Comparison of ENCODE assay signal across 9 mouse cellular contexts in the genomic region with DNA sequence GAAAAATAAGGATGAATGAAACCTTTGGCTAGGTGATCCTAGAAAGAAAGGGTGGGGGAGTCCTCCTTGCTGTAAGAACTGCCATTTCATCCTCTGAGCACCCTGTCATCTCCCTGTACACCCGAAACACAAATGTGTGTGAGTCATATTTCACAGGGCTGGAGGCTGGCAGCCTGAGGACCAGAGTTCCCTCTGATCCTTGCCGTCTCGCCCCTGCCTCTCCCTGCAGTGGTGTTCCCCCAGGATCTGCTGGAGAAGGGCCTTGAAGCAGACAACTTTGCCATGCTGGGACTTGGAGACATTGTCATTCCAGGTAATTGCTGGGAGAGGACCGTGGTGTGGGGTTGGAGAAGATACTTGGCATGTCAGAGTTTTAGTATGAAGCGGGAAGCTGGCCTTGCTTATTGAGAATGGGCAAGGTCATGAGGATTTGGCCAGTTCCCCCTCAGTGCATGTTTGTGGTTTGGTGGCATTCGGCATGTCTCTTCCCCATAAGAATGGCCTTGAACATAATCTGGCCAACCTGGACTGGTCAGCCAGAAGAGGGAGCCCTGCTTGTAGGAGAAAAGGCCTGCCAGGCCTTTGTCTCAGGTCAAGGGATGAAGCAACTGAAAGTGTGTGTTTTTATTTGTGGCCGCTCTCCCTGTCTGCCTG. TPM values are rescaled to one million over a fixed set of nuclear protein-coding genes. Genes with fewer than 3 reads are reported as not detected.
DNase-seq lines count a peak whose midpoint lies in the region; ATAC-seq and TF ChIP-seq lines count a peak whose summit lies in the region.
"Had no signal": no experiment of that assay in that cellular context is flagged by ENCODE, and none has a peak within 500 bp of the region (broad histone marks: within the 10 kb centered on the region; RNA-seq: fewer than 3 reads in every experiment).

No protein-coding gene starts in this region.

- no peaks in the 10 kb centered on the region for H3K27me3 ChIP-seq in heart, postnatal 0 days (ENCODE audit: control insufficient read depth, insufficient read depth, low read length)
- H3K27me3 ChIP-seq in forebrain, postnatal 0 days (ENCODE audit: insufficient read depth, low read length): no peaks in the 10 kb centered on the region
- H3K27me3 ChIP-seq: heart, embryonic 15.5 days had no signal

- no peak overlapping the region for H3K4me2 ChIP-seq in heart, postnatal 0 days (ENCODE audit: low read depth, low read length)
- no peak overlapping the region for H3K4me2 ChIP-seq in forebrain, postnatal 0 days (ENCODE audit: low read depth)
- H3K4me2 ChIP-seq: heart, embryonic 15.5 days had no signal

- H3K36me3 ChIP-seq in heart, postnatal 0 days (replicated peaks; ENCODE audit: control insufficient read depth, insufficient read depth, low read length): peaks cover 50% of the 10 kb centered on the region
- peaks cover 57% of the 10 kb centered on the region for H3K36me3 ChIP-seq in forebrain, postnatal 0 days (ENCODE audit: insufficient read depth)

- intact Hi-C loops in heart, postnatal 36 days (cut with DNase I): loop anchor here (1.0 kb wide), 1 partner anchor 51 kb away; no protein-coding TSS in a partner anchor
- intact Hi-C loops in left cerebral cortex, postnatal 14 days (cut with DNase I): no loop called here

- TF ChIP-seq EP300 in heart, postnatal 0 days (IDR thresholded peaks at IDR 0.05; ENCODE audit: low read depth): no peak

- peak; percentile 60 for TF ChIP-seq CTCF in heart, postnatal 0 days (IDR thresholded peaks at IDR 0.05; ENCODE audit: low read depth)
- peak; percentile 43 for TF ChIP-seq CTCF in forebrain, postnatal 0 days (IDR thresholded peaks at IDR 0.05; ENCODE audit: low read depth)

- no peak overlapping the region for H3K4me3 ChIP-seq in heart, postnatal 0 days (ENCODE audit: low read depth, low read length)
- no peak overlapping the region for H3K4me3 ChIP-seq in forebrain, postnatal 0 days (ENCODE audit: low read depth, low read length)
- H3K4me3 ChIP-seq: heart, embryonic 15.5 days had no signal

- DNase-seq in heart, postnatal 0 days (ENCODE audit: low spot score): no peak
- no peak for DNase-seq in heart, postnatal 36 days
- peak; percentile 78 for DNase-seq in adipocyte (ENCODE audit: low spot score)
- no peak for DNase-seq in forebrain, postnatal 0 days
- DNase-seq in gastrocnemius, postnatal 10 days: no peak
- no peak for DNase-seq in left cerebral cortex, adult 18-20 months (ENCODE audit: low spot score in 2 of 2)
- no peak for DNase-seq in left cerebral cortex, postnatal 14 days (ENCODE audit: low spot score in 2 of 2)

- no peak overlapping the region for H3K9ac ChIP-seq in heart, postnatal 0 days (replicated peaks; ENCODE audit: low read depth, low read length)
- H3K9ac ChIP-seq in forebrain, postnatal 0 days: no peak overlapping the region
- H3K9ac ChIP-seq: heart, embryonic 15.5 days had no signal

- H3K27ac ChIP-seq in heart, postnatal 0 days (ENCODE audit: low read depth): no peak overlapping the region
- H3K27ac ChIP-seq in forebrain, postnatal 0 days (ENCODE audit: low read depth, low read length): no peak overlapping the region
- H3K27ac ChIP-seq: heart, embryonic 15.5 days had no signal

- ATAC-seq in heart, postnatal 0 days (ENCODE audit: insufficient read depth, low read depth): no peak
- no peak for ATAC-seq in forebrain, postnatal 0 days
- ATAC-seq in megakaryocyte, adult 5-6 weeks (ENCODE audit: poor library complexity, severe bottlenecking): peak; percentile 41

- 64% methylated on average over 7 of the region's 7 CpGs for WGBS in heart, postnatal 0 days
- 76% methylated on average over 7 of the region's 7 CpGs for WGBS in forebrain, postnatal 0 days

- H3K4me1 ChIP-seq in heart, postnatal 0 days (ENCODE audit: control insufficient read depth, insufficient read depth): no peaks in the 10 kb centered on the region
- peaks cover 2% of the 10 kb centered on the region; the same call in 1 of the 2 replicates for H3K4me1 ChIP-seq in forebrain, postnatal 0 days (ENCODE audit: insufficient read depth)

- no peaks in the 10 kb centered on the region for H3K9me3 ChIP-seq in heart, postnatal 0 days (replicated peaks; ENCODE audit: control insufficient read depth, low read length)
- no peaks in the 10 kb centered on the region for H3K9me3 ChIP-seq in forebrain, postnatal 0 days (ENCODE audit: low read length)
- H3K9me3 ChIP-seq: heart, embryonic 15.5 days had no signal

RNA-seq across cellular contexts. Expression of a gene that starts 4.9 kb away (rescaled TPM):
- 6.5 and 11.7 TPM in 2 replicates for total RNA-seq in heart, postnatal 0 days (2014; rRNA removed; ENCODE audit: low replicate concordance)
- polyA plus RNA-seq in heart, postnatal 0 days (2015; fragmentation: Nextera tagmentation; extraction: Ambion mirVana): 30.9 and 31.6 TPM in 2 replicates
- total RNA-seq in heart, postnatal 36 days (2021): 10 to 100 TPM; 16.2 to 16.5 TPM
- 21.5 and 30.8 TPM in 2 replicates for total RNA-seq in forebrain, postnatal 0 days (2014; rRNA removed)
- polyA plus RNA-seq in forebrain, postnatal 0 days (2015; fragmentation: Nextera tagmentation; extraction: Ambion mirVana): 26.6 and 29.9 TPM in 2 replicates
- total RNA-seq in megakaryocyte, adult 5-6 weeks (2015): 8.4 and 9.3 TPM in 2 replicates
- 7.1 and 8.3 TPM in 2 replicates for total RNA-seq in megakaryocyte, adult 5-6 weeks (2017)
- 10 to 100 TPM; 12.5 to 19.3 TPM for total RNA-seq in gastrocnemius, postnatal 10 days (2021)
- 10 to 100 TPM; 14.1 to 17.5 TPM for total RNA-seq in left cerebral cortex, adult 18-20 months (2021)
- 10 to 100 TPM; 17.9 to 20.4 TPM for total RNA-seq in left cerebral cortex, postnatal 14 days (2021)

RNA-seq across cellular contexts. Expression of a gene that starts 22.4 kb away (rescaled TPM):
- 68.6 and 72.9 TPM in 2 replicates for total RNA-seq in heart, postnatal 0 days (2014; rRNA removed; ENCODE audit: low replicate concordance)
- polyA plus RNA-seq in heart, postnatal 0 days (2015; fragmentation: Nextera tagmentation; extraction: Ambion mirVana): 53.4 and 55.0 TPM in 2 replicates
- 10 to 100 TPM; 33.1 to 41.2 TPM for total RNA-seq in heart, postnatal 36 days (2021)
- total RNA-seq in forebrain, postnatal 0 days (2014; rRNA removed): 121 and 177 TPM in 2 replicates
- 165 and 166 TPM in 2 replicates for polyA plus RNA-seq in forebrain, postnatal 0 days (2015; fragmentation: Nextera tagmentation; extraction: Ambion mirVana)
- total RNA-seq in megakaryocyte, adult 5-6 weeks (2015): 165 and 166 TPM in 2 replicates
- 100 and 109 TPM in 2 replicates for total RNA-seq in megakaryocyte, adult 5-6 weeks (2017)
- 10 to 100 TPM; 56.0 to 61.1 TPM for total RNA-seq in gastrocnemius, postnatal 10 days (2021)
- total RNA-seq in left cerebral cortex, adult 18-20 months (2021): 10 to 100 TPM; 73.4 to 79.2 TPM
- 10 to 100 TPM; 90.8 to 90.9 TPM for total RNA-seq in left cerebral cortex, postnatal 14 days (2021)

RNA-seq across cellular contexts. Expression of a gene that starts 44.4 kb away (rescaled TPM):
- total RNA-seq in heart, postnatal 0 days (2014; rRNA removed; ENCODE audit: low replicate concordance): 146 and 188 TPM in 2 replicates
- polyA plus RNA-seq in heart, postnatal 0 days (2015; fragmentation: Nextera tagmentation; extraction: Ambion mirVana): 46.7 and 59.3 TPM in 2 replicates
- 10 to 100 TPM; 50.9 to 53.7 TPM for total RNA-seq in heart, postnatal 36 days (2021)
- total RNA-seq in forebrain, postnatal 0 days (2014; rRNA removed): 58.8 and 70.5 TPM in 2 replicates
- 59.8 and 71.3 TPM in 2 replicates for polyA plus RNA-seq in forebrain, postnatal 0 days (2015; fragmentation: Nextera tagmentation; extraction: Ambion mirVana)
- total RNA-seq in megakaryocyte, adult 5-6 weeks (2015): 28.4 and 48.3 TPM in 2 replicates
- total RNA-seq in megakaryocyte, adult 5-6 weeks (2017): 35.0 and 40.1 TPM in 2 replicates
- 10 to 100 TPM; 17.6 to 21.1 TPM for total RNA-seq in gastrocnemius, postnatal 10 days (2021)
- 10 to 100 TPM; 20.6 to 27.2 TPM for total RNA-seq in left cerebral cortex, adult 18-20 months (2021)
- total RNA-seq in left cerebral cortex, postnatal 14 days (2021): 10 to 100 TPM; 19.5 to 26.4 TPM
